Mouse (Mus musculus) forebrain, embryonic 16.5 days (tissue): ENCODE results near the gene Rab11fip3. TPM values are rescaled to one million over a fixed set of nuclear protein-coding genes. Genes with fewer than 3 reads are reported as not detected.
A peak's percentile ranks its signal among the peaks of the same experiment; 100 is the strongest.

Source experiments
- ATAC-seq: fragments of 200-750 bp; cut with Nextera tagmentation; 2 replicates; pipeline ENCODE4 v1.8.0; 2017; ENCODE audit warnings: mild to moderate bottlenecking, moderate library complexity
- H3K27ac ChIP-seq: fragments of 300-500 bp; sonication (generic); 2 replicates; pipeline ENCODE4 v1.5.1; 2014; ENCODE audit warnings: low read length, control low read depth
- H3K27me3 ChIP-seq: fragments of 300-500 bp; sonication (generic); replicated peaks from 2 replicates; pipeline ENCODE4 v1.6.1; 2014; ENCODE audit warnings: low read length; ENCODE audit not compliant: control insufficient read depth, insufficient read depth
- H3K36me3 ChIP-seq: fragments of 300-500 bp; sonication (generic); 2 replicates; pipeline ENCODE4 v1.6.1; 2014; ENCODE audit not compliant: control insufficient read depth, insufficient read depth
- H3K4me1 ChIP-seq: fragments of 300-500 bp; sonication (generic); replicated peaks from 2 replicates; pipeline ENCODE4 v1.6.1; 2014; ENCODE audit warnings: low read length; ENCODE audit not compliant: control insufficient read depth, insufficient read depth
- H3K4me2 ChIP-seq: fragments of 300-500 bp; sonication (generic); 2 replicates; pipeline ENCODE4 v1.6.1; 2014; ENCODE audit warnings: mild to moderate bottlenecking, low read length, control low read depth
- H3K4me3 ChIP-seq: fragments of 300-500 bp; sonication (generic); replicated peaks from 2 replicates; pipeline ENCODE4 v1.5.1; 2014; ENCODE audit warnings: mild to moderate bottlenecking, low read length, control low read depth
- H3K9ac ChIP-seq: fragments of 300-500 bp; sonication (generic); replicated peaks from 2 replicates; pipeline ENCODE4 v1.6.1; 2014; ENCODE audit warnings: low read depth, low read length, control low read depth
- H3K9me3 ChIP-seq: fragments of 300-500 bp; sonication (generic); 2 replicates; pipeline ENCODE4 v1.6.1; 2016; ENCODE audit warnings: low read length; ENCODE audit not compliant: control insufficient read depth
- WGBS: fragments of 180-500 bp; shearing (Covaris S2); extraction: QIAGEN DNeasy Blood & Tissue Kit; methylation state at CpG from one replicate; pipeline ENCODE4 v1.1.7; 2014; 5-methylcytosine and 5-hydroxymethylcytosine counted together
- polyA plus RNA-seq: library from polyadenylated mRNA; unstranded; fragments of >200 nt; fragmentation: Nextera tagmentation; extraction: Ambion mirVana; gene quantifications from 2 replicates; pipeline ENCODE4 v1.2.1, GENCODE M21; 2015

Gene Rab11fip3
- polyA plus RNA-seq, 1 experiment from 2014 or later: 39.9 TPM

GRCm38 (mm10) chr17:25992274-25992673 is 77.1 kb downstream of the Rab11fip3 start:
- no peak overlapping the region for H3K4me2 ChIP-seq
- 93% methylated on average over 4 of the region's 4 CpGs for WGBS
- peaks cover 40% of the 10 kb centered on the region for H3K36me3 ChIP-seq
- ATAC-seq: no peak
- no peak overlapping the region for H3K4me3 ChIP-seq
- no peaks in the 10 kb centered on the region for H3K27me3 ChIP-seq
- no peaks in the 10 kb centered on the region for H3K4me1 ChIP-seq
- no peak overlapping the region for H3K9ac ChIP-seq
- no peak overlapping the region for H3K27ac ChIP-seq
- no peaks in the 10 kb centered on the region for H3K9me3 ChIP-seq

- 95% methylated on average over 5 of the region's 5 CpGs for WGBS
- ATAC-seq: no peak
- Histone ChIP-seq H3K27me3 (no peaks in the 10 kb centered on the region), H3K4me1 (peaks cover 3% of the 10 kb centered on the region; the same call in 1 of the 2 replicates), H3K4me2 (no peak overlapping the region), H3K27ac (no peak overlapping the region), H3K9ac (no peak overlapping the region), H3K36me3 (peaks cover 38% of the 10 kb centered on the region), H3K4me3 (no peak overlapping the region), H3K9me3 (no peaks in the 10 kb centered on the region)
Observed at GRCm38 (mm10) chr17:25990331-25990730, 79.0 kb downstream of the Rab11fip3 start.

DNA sequence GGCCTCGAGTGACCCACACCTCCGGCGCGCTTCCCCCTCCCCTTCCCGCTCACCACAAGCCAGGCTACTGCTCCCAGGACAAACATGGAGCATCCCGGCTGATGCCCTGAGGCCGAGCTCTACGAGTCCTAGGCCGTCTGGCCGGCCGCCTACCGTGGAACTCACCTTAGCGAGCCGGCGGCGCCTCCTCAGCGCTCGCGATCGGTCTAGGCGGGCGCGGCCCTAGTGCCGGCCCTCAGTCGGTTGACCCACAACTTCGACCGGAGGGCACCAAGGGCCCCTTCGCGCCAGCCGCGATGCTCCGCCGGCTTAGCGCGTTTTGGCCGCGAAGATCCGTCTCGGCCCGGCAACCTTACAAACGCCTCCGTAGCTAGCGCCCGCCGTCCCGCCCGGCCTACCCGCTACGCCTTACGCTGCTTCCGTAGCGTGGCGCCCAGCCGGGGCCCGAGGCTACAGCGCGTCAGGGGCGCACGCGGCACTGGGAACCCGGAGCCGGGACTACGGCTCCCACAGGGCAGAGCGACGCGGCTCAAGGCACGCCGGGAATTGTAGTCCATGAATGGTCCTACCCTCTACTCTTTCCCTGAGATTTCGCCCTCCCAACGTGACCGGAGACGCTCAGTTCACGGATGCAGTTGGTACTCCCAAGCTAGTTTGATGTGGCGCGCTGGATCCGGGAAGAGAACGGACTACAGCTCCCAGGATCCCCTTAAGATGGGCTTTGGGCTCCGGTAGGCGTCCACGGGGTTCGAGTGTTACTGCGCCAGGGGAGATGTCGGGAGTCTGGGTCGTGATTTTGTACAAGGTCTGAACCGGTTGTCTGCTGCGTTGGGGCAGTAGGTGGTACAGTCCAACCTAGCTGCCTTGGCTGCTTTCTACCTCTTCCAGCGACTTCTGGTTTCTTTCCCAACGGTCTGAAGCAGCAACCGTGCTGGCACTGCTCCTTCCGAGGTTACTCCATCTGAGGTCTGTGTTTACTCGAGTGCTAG is 83.8 kb downstream of the Rab11fip3 start, which contains the start of gene Capn15:
Gene Capn15 (minus strand): TSS at position 491 of the 989 bp plus-strand sequence.
- Histone ChIP-seq H3K9ac (peak within 1 kb of the TSS; percentile 92), H3K27me3 (no peaks in the 10 kb centered on the region), H3K27ac (peak within 1 kb of the TSS; percentile 87), H3K36me3 (peaks cover 11% of the 10 kb centered on the region; the same call in 1 of the 2 replicates), H3K4me3 (peak within 1 kb of the TSS; percentile 91), H3K4me1 (peaks cover 22% of the 10 kb centered on the region), H3K4me2 (peak within 1 kb of the TSS; percentile 81), H3K9me3 (no peaks in the 10 kb centered on the region)
- peak; percentile 100 for ATAC-seq
- under 1% methylated on average over 91 of the region's 91 CpGs for WGBS

- ATAC-seq: no peak
- peak overlapping the region; percentile 81 for H3K4me2 ChIP-seq
- H3K36me3 ChIP-seq: 0 out of 2 replicates have a peak, but pooled peaks cover 4% of the 10 kb centered on the region
- H3K9ac ChIP-seq: peak overlapping the region; percentile 92
- H3K4me3 ChIP-seq: peak overlapping the region; percentile 91
- peak overlapping the region; percentile 87 for H3K27ac ChIP-seq
- H3K27me3 ChIP-seq: no peaks in the 10 kb centered on the region
- WGBS: 13% methylated on average over 17 of the region's 17 CpGs
- no peaks in the 10 kb centered on the region for H3K9me3 ChIP-seq
- H3K4me1 ChIP-seq: peaks cover 22% of the 10 kb centered on the region
Observed at GRCm38 (mm10) chr17:25984556-25985305, 84.6 kb downstream of the Rab11fip3 start.

DNA sequence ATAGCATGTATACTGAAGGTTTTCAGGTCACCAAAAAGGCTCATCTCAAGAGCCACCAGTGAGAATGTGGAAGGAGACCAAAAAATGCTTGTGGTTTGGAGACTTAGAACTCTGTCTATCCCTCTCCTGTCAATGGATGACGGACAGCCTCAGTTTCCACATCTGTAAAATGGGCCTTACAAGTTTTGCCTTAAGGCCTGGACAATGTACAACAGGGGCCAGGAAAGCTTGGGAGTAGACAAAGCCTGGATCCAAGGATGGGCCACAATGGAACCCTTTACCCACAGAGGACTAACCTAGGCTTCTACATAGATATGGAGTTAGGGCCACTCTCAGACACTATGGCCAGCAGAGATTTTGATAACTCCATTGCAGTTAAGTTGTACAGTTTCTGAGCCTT is 85.3 kb downstream of the Rab11fip3 start:
- no peaks in the 10 kb centered on the region for H3K9me3 ChIP-seq
- no peaks in the 10 kb centered on the region for H3K27me3 ChIP-seq
- WGBS: 100% methylated on average over 1 of the region's 1 CpGs
- H3K27ac ChIP-seq: no peak overlapping the region
- H3K4me2 ChIP-seq: peak overlapping the region; percentile 81
- peaks cover 22% of the 10 kb centered on the region for H3K4me1 ChIP-seq
- H3K4me3 ChIP-seq: peak overlapping the region; percentile 91; the same call in 1 of the 2 replicates
- H3K36me3 ChIP-seq: no peaks in the 10 kb centered on the region
- ATAC-seq: no peak
- peak overlapping the region; percentile 92; the same call in 1 of the 2 replicates for H3K9ac ChIP-seq

DNA sequence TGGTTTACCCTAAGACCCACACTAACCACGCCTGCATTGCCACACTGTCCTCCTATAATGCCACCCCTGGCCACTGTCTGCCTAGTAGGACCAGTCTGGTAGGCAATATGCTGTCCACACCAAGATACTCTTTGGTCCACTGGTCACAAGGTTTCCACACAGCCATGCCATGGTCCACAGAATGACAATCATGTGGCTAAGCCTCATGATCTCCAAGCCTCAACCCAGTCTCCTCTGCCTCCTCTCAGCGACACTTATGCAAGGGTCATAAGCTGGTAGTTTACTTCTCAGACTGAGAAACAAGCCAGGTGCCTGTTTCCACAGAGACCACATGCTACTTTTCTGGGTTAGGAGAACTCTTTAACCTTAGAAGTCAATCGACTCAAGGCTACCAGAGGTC is 86.4 kb downstream of the Rab11fip3 start:
- 91% methylated on average over 3 of the region's 3 CpGs for WGBS
- H3K4me1 ChIP-seq: peaks cover 22% of the 10 kb centered on the region
- H3K4me2 ChIP-seq: no peak overlapping the region
- no peaks in the 10 kb centered on the region for H3K27me3 ChIP-seq
- no peaks in the 10 kb centered on the region for H3K36me3 ChIP-seq
- ATAC-seq: no peak
- H3K27ac ChIP-seq: no peak overlapping the region
- no peaks in the 10 kb centered on the region for H3K9me3 ChIP-seq
- H3K4me3 ChIP-seq: no peak overlapping the region
- no peak overlapping the region for H3K9ac ChIP-seq

- no peak for ATAC-seq
- no peaks in the 10 kb centered on the region for H3K9me3 ChIP-seq
- WGBS: 86% methylated on average over 5 of the region's 5 CpGs
- H3K4me3 ChIP-seq: no peak overlapping the region
- H3K36me3 ChIP-seq: no peaks in the 10 kb centered on the region
- no peak overlapping the region for H3K9ac ChIP-seq
- no peak overlapping the region for H3K27ac ChIP-seq
- H3K4me1 ChIP-seq: peaks cover 19% of the 10 kb centered on the region
- no peak overlapping the region for H3K4me2 ChIP-seq
- H3K27me3 ChIP-seq: no peaks in the 10 kb centered on the region
Observed at GRCm38 (mm10) chr17:25980854-25981253, 88.5 kb downstream of the Rab11fip3 start.

- Histone ChIP-seq H3K27me3 (no peaks in the 10 kb centered on the region), H3K9ac (no peak overlapping the region), H3K4me3 (no peak overlapping the region), H3K36me3 (no peaks in the 10 kb centered on the region), H3K4me1 (peaks cover 19% of the 10 kb centered on the region), H3K27ac (no peak overlapping the region), H3K4me2 (no peak overlapping the region), H3K9me3 (no peaks in the 10 kb centered on the region)
- 92% methylated on average over 5 of the region's 5 CpGs for WGBS
- ATAC-seq: no peak
Observed at GRCm38 (mm10) chr17:25979829-25980738, 89.3 kb downstream of the Rab11fip3 start.
